ENCODE assay signal across 20 mouse cellular contexts in the genomic region with DNA sequence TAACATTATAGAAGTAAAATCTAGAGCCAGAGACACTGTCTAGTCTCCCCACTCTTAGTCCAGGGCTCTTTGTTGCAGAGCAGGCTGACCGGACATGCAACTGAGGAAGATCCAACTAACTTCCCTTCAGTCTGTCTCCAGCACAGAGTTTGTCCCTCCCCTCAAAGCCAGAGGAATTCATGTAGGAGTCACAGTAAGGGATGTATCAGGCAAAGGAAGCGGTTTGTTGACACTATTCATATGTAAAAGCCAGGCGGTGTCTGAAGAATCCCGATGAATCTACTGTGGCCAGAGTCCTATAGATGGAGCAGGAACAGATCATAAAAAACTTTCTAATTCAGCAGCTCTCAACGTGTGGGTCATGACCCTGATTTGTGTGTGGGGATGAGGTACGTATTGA.
"Had no signal": no experiment of that assay in that cellular context is flagged by ENCODE, and none has a peak within 500 bp of the region (broad histone marks: within the 10 kb centered on the region; RNA-seq: fewer than 3 reads in every experiment).

No protein-coding gene starts in this region.

- ATAC-seq: liver, embryonic 12.5 days; midbrain, embryonic 16.5 days had no signal

- H3K36me3 ChIP-seq: limb, embryonic 12.5 days; limb, embryonic 15.5 days; liver, embryonic 12.5 days; liver, embryonic 15.5 days; midbrain, embryonic 13.5 days; neural tube, embryonic 13.5 days had no signal

- H3K4me3 ChIP-seq: left cerebral cortex, adult 2 months; limb, embryonic 12.5 days; limb, embryonic 15.5 days; liver, embryonic 12.5 days; liver, embryonic 15.5 days; midbrain, embryonic 13.5 days; myocyte; neural tube, embryonic 13.5 days had no signal

- H3K27me3 ChIP-seq: limb, embryonic 12.5 days; limb, embryonic 15.5 days; liver, embryonic 12.5 days; midbrain, embryonic 13.5 days; neural tube, embryonic 13.5 days had no signal

- DNase-seq: kidney, adult 2 months; kidney, postnatal 10 days; kidney, postnatal 4 days; layer of hippocampus, postnatal 36 days; left cerebral cortex, postnatal 4 days; lung, adult 18-20 months; lung, postnatal 14 days; right cerebral cortex, postnatal 25 days; thymus, adult 18-20 months; thymus, postnatal 36 days had no signal

- H3K27ac ChIP-seq: left cerebral cortex, adult 2 months; limb, embryonic 12.5 days; limb, embryonic 15.5 days; liver, embryonic 12.5 days; liver, embryonic 15.5 days; macrophage; midbrain, embryonic 13.5 days; neural tube, embryonic 13.5 days had no signal

- H3K4me2 ChIP-seq: limb, embryonic 12.5 days; limb, embryonic 15.5 days; liver, embryonic 12.5 days; liver, embryonic 15.5 days; midbrain, embryonic 13.5 days; neural tube, embryonic 13.5 days had no signal

- H3K9me3 ChIP-seq: limb, embryonic 12.5 days; limb, embryonic 15.5 days; liver, embryonic 12.5 days; liver, embryonic 15.5 days; midbrain, embryonic 13.5 days; neural tube, embryonic 13.5 days had no signal

- H3K9ac ChIP-seq: limb, embryonic 12.5 days; limb, embryonic 15.5 days; liver, embryonic 12.5 days; liver, embryonic 15.5 days; midbrain, embryonic 13.5 days; neural tube, embryonic 13.5 days had no signal
